Mouse (Mus musculus) kidney, embryonic 15.5 days (tissue): ENCODE data around the gene Olfml3. TPM values are rescaled to one million over a fixed set of nuclear protein-coding genes. Genes with fewer than 3 reads are reported as not detected.

Source experiments
- ATAC-seq: fragments of 200-750 bp; cut with Nextera tagmentation; replicated peaks from 2 replicates; pipeline ENCODE4 v1.8.0; 2017; ENCODE audit warnings: moderate TSS enrichment; ENCODE audit not compliant: low FRiP score
- H3K27ac ChIP-seq: fragments of 300-500 bp; sonication (generic); 2 replicates; pipeline ENCODE4 v1.5.1; 2015; ENCODE audit warnings: mild to moderate bottlenecking, inconsistent platforms
- H3K27me3 ChIP-seq: fragments of 300-500 bp; sonication (generic); 2 replicates; pipeline ENCODE4 v1.6.1; 2015; ENCODE audit warnings: inconsistent platforms
- H3K36me3 ChIP-seq: fragments of 300-500 bp; sonication (generic); 2 replicates; pipeline ENCODE4 v1.6.1; 2015; ENCODE audit warnings: inconsistent platforms
- H3K4me1 ChIP-seq: fragments of 300-500 bp; sonication (generic); 2 replicates; pipeline ENCODE4 v1.6.1; 2015; ENCODE audit warnings: inconsistent platforms
- H3K4me2 ChIP-seq: fragments of 300-500 bp; sonication (generic); 2 replicates; pipeline ENCODE4 v1.6.1; 2015; ENCODE audit warnings: moderate library complexity, mild to moderate bottlenecking, inconsistent platforms
- H3K4me3 ChIP-seq: fragments of 300-500 bp; sonication (generic); replicated peaks from 2 replicates; pipeline ENCODE4 v1.5.1; 2015; ENCODE audit warnings: mild to moderate bottlenecking, inconsistent platforms
- H3K9ac ChIP-seq: fragments of 300-500 bp; sonication (generic); 2 replicates; pipeline ENCODE4 v1.6.1; 2015; ENCODE audit warnings: mild to moderate bottlenecking, inconsistent platforms
- H3K9me3 ChIP-seq: fragments of 300-500 bp; sonication (generic); replicated peaks from 2 replicates; pipeline ENCODE4 v1.6.1; 2016; ENCODE audit warnings: inconsistent platforms
- WGBS: fragments of 180-500 bp; shearing (Covaris S2); methylation state at CpG from one replicate; pipeline ENCODE4 v1.1.7; 2015; ENCODE audit warnings: mixed read lengths; 5-methylcytosine and 5-hydroxymethylcytosine counted together
- polyA plus RNA-seq: library from polyadenylated mRNA; unstranded; fragments of >200 nt; fragmentation: Nextera tagmentation; extraction: Ambion mirVana; gene quantifications from 2 replicates; pipeline ENCODE4 v1.2.1, GENCODE M21; 2015

Gene Olfml3
- polyA plus RNA-seq, 1 experiment from 2014 or later: 59.6 TPM

DNA sequence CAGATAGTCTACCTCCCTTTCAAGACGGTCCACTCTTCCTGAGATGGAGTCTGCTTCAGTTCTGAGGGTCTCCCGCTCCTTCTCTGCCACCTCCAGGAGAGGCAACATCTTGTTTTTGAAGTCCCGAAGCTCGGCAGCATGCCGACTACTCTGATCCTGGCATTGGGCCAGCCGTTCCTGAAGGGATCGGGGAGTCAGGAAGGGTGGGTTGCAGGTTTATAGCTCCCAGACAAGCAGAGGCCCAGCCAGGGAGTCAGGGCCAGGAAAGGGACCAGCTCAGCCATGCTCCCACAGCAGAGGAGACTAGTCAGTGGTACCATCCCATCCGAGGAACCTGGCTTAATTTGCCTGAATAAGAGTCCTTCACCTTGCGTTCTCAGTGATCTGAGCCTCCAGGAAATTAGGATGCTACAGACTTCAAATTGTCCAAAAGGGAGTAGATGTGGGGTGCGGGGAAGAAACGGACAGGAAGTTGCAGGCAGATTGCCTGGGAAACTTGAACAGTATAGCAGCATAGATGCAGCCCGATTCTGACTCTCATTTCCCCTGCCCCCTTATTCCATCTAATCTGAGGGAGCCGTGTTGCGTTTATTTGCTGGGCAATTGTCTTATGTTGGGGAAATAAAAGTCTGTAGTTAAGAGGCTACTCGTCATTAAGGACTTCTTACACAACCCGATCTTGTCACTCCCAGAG lies 593 bp downstream of the Olfml3 start:
- Histone ChIP-seq H3K9me3 (no peaks in the 10 kb centered on the region), H3K9ac (peak overlapping the region; percentile 40), H3K4me1 (peaks cover 60% of the 10 kb centered on the region), H3K4me2 (peak overlapping the region; percentile 59), H3K27ac (peak overlapping the region; percentile 93), H3K4me3 (peak overlapping the region; percentile 42), H3K27me3 (no peaks in the 10 kb centered on the region), H3K36me3 (peaks cover 8% of the 10 kb centered on the region)
- no peak; the same call in 1 of the 2 replicates for ATAC-seq
- 11% methylated on average over 16 of the region's 16 CpGs for WGBS

DNA sequence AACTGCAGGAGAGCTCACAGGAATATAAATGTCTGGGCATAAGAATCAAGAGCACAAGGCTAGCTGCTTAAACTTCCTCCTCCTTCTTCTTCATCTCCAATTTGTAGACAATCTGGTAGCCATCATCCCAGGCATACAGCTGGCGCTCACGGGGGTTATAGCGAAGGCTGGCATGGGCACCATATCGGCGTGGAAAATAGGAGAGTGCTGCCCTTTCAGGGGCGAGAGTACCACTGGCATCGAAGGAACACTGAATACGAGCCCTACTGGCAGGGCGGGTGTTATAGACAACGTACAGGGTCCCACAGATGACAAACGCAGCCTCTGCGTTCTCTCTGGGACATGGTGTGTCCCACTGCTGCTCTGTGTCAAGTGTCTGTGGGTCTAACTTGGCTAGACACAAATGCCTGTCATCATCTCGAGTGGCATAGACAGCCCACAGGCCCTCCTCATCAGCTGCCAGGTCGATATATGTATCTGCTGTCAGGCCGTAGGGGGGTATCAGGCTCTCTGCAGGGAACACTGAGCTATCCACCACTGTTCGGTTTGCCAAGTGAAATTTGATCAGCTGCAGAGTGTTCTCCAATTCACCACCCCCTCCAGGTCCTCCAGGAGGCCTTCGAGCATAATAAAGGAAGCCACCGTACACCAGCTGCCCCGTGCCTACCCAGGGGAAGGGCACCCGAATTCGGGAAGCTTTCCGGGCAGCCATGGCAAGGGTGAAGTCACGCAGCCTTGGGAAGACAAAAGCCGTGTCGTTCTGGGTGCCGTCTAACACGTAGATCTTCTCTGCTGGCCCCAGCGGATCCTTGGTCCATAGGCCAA lies 1.8 kb downstream of the Olfml3 start:
- H3K4me3 ChIP-seq: peak overlapping the region; percentile 42
- no peak for ATAC-seq
- H3K4me1 ChIP-seq: peaks cover 60% of the 10 kb centered on the region
- peak overlapping the region; percentile 40; the same call in 1 of the 2 replicates for H3K9ac ChIP-seq
- H3K4me2 ChIP-seq: peak overlapping the region; percentile 59
- H3K27me3 ChIP-seq: no peaks in the 10 kb centered on the region
- 56% methylated on average over 28 of the region's 28 CpGs for WGBS
- no peaks in the 10 kb centered on the region for H3K36me3 ChIP-seq
- peak overlapping the region; percentile 93 for H3K27ac ChIP-seq
- no peaks in the 10 kb centered on the region for H3K9me3 ChIP-seq

DNA sequence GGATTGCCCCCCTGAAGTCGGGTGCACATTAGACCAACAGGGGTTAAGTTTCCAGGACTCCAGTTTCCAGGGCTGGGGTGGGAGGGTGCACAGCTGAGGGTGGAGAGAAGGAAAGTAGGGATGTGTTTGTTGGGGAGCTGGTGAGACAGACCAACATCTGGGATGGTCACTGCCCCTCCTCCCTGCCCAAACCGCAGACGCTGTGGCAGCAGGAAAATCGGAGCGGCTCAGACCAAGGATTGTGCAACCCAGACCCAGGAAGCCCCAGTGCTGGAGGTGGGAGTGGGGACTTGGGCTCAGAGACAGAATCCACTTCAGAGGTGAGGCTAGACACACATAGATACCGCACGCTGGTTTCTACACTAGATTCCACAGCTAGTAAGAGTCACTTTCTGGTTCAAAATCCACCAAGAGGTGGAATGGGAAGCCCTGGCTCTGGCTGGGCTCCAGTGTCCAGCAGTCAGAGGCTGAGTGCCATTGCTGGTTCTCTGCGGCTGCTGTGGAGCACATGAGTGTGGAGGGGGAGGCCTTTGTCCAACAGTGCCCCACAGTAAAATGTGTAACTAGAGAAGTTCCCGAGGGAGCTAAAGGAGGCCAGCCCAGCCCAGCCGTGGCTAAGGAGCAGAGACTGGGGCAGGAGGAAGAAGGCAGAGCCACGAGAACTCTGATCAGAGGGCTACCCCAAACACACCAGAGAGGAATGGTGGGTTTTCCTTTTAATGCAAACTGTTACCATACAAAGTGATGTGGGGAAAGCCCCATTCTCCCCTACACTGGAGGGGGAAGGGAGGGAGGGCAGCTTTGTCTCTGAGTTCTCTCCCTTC lies 2.9 kb downstream of the Olfml3 start:
- peak overlapping the region; percentile 6; the same call in 1 of the 2 replicates for H3K9ac ChIP-seq
- peak; percentile 46 for ATAC-seq
- H3K27me3 ChIP-seq: no peaks in the 10 kb centered on the region
- H3K4me1 ChIP-seq: peaks cover 60% of the 10 kb centered on the region
- WGBS: 4% methylated on average over 11 of the region's 11 CpGs
- H3K36me3 ChIP-seq: no peaks in the 10 kb centered on the region
- H3K9me3 ChIP-seq: no peaks in the 10 kb centered on the region
- H3K27ac ChIP-seq: peak overlapping the region; percentile 93
- H3K4me3 ChIP-seq: peak overlapping the region; percentile 42
- peak overlapping the region; percentile 59 for H3K4me2 ChIP-seq

DNA sequence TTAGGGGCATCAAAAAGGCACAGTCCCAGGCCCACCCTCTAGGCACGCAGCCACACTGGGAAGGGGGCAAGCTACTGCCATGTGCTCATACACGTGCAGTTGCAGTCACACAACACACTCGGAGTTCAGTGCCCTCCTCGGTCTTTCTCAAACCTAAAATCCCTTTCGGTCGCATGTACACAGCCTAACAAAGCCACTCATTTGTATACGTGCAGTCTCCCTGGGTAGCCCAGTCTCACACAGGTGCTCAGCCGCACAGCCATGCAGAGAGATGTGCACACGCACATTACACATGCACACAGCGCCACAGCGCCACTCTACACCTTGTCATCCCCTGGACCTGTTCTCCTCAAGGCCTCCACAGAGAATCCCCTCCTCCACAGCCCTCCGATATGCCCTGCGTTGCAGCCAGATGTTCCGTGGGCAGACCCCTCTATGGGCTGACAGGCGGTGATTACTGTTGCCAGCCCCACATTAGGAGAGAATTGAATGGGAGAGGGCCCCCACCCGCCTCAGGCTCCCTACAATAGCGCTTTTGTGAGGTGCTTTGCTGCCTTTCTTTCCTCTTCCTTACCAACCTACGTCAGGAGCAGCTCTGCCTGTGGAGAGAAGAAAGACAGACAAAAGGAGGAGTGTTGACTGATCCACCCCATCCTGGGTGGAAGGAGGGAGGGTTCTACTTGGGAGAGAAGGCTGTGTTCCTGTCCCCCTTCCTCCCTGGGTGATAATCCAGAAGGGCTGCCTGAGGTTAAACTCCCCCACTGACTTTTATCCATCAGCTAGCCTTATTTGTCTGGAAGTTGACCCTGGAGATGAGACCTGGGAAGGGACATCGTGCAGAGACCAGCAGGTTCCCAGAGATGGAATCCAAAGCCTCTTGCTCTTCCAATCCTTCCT lies 3.8 kb downstream of the Olfml3 start:
- ATAC-seq: no peak
- H3K27me3 ChIP-seq: no peaks in the 10 kb centered on the region
- H3K4me2 ChIP-seq: peak overlapping the region; percentile 59
- no peak overlapping the region for H3K9ac ChIP-seq
- H3K36me3 ChIP-seq: no peaks in the 10 kb centered on the region
- peak overlapping the region; percentile 93 for H3K27ac ChIP-seq
- WGBS: 39% methylated on average over 19 of the region's 19 CpGs
- H3K4me3 ChIP-seq: peak overlapping the region; percentile 42; the same call in 1 of the 2 replicates
- no peaks in the 10 kb centered on the region for H3K9me3 ChIP-seq
- peaks cover 57% of the 10 kb centered on the region for H3K4me1 ChIP-seq

DNA sequence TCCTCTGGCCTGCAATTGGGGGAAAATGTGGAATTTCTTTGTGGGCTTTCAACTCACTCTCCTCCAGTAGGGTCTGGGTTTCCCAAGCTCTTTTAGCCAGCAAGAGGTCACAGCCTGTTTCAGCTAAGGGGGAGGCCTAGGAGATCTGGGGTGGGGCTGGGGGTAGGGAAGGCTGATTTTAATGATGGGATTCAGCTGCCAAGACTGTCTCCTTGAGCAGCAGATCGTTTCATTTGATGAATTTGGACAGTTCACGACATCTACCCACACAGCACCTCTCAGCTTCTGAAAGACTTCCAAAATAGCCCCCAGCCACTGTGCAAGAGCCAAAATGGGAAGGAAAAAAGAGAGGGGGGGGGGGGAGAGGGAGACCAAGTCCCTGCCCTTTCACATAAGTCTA lies 4.6 kb downstream of the Olfml3 start:
- ATAC-seq: no peak
- Histone ChIP-seq H3K4me3 (no peak overlapping the region), H3K9ac (no peak overlapping the region), H3K27me3 (no peaks in the 10 kb centered on the region), H3K36me3 (no peaks in the 10 kb centered on the region), H3K4me2 (no peak overlapping the region), H3K4me1 (peaks cover 58% of the 10 kb centered on the region), H3K27ac (peak overlapping the region; percentile 93), H3K9me3 (no peaks in the 10 kb centered on the region)
- 17% methylated on average over 2 of the region's 2 CpGs for WGBS

GRCm38 (mm10) chr3:103732116-103732515 lies 5.7 kb downstream of the Olfml3 start:
- no peak overlapping the region for H3K4me3 ChIP-seq
- H3K4me2 ChIP-seq: no peak overlapping the region
- no peak for ATAC-seq
- H3K36me3 ChIP-seq: no peaks in the 10 kb centered on the region
- no peak overlapping the region for H3K9ac ChIP-seq
- no peaks in the 10 kb centered on the region for H3K9me3 ChIP-seq
- no peak overlapping the region for H3K27ac ChIP-seq
- H3K4me1 ChIP-seq: peaks cover 48% of the 10 kb centered on the region
- 85% methylated on average over 3 of the region's 3 CpGs for WGBS
- no peaks in the 10 kb centered on the region for H3K27me3 ChIP-seq

DNA sequence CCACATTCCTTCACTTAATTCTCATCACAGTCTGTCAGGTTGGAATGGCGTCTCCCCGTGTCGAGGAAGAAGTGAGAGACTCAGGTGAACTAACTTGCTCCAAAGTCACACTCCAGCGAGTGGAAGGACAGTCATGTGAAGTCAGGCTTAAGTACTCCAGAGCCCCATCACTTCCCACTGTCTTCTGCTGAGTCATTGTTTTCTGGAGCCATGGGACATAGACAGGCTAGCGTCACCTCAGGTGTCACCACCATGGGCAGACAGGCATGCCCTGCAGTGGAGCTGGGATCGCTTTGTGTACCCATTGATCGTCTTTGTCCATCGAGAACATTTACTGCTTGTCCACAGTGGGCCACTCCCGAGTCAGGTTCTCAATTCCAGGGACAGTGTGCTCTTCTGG lies 8.0 kb downstream of the Olfml3 start:
- Histone ChIP-seq H3K4me2 (no peak overlapping the region), H3K27me3 (no peaks in the 10 kb centered on the region), H3K36me3 (no peaks in the 10 kb centered on the region), H3K4me3 (no peak overlapping the region), H3K9ac (no peak overlapping the region), H3K27ac (no peak overlapping the region), H3K4me1 (peaks cover 25% of the 10 kb centered on the region), H3K9me3 (no peaks in the 10 kb centered on the region)
- no peak for ATAC-seq
- 81% methylated on average over 9 of the region's 9 CpGs for WGBS

- H3K9me3 ChIP-seq: no peaks in the 10 kb centered on the region
- H3K36me3 ChIP-seq: no peaks in the 10 kb centered on the region
- H3K4me2 ChIP-seq: no peak overlapping the region
- no peak overlapping the region for H3K27ac ChIP-seq
- H3K27me3 ChIP-seq: no peaks in the 10 kb centered on the region
- ATAC-seq: no peak
- no peak overlapping the region for H3K9ac ChIP-seq
- 35% methylated on average over 2 of the region's 2 CpGs for WGBS
- H3K4me3 ChIP-seq: no peak overlapping the region
- peaks cover 5% of the 10 kb centered on the region for H3K4me1 ChIP-seq
These were observed 9.9 kb downstream of the Olfml3 start for GRCm38 (mm10) chr3:103727813-103728326.

DNA sequence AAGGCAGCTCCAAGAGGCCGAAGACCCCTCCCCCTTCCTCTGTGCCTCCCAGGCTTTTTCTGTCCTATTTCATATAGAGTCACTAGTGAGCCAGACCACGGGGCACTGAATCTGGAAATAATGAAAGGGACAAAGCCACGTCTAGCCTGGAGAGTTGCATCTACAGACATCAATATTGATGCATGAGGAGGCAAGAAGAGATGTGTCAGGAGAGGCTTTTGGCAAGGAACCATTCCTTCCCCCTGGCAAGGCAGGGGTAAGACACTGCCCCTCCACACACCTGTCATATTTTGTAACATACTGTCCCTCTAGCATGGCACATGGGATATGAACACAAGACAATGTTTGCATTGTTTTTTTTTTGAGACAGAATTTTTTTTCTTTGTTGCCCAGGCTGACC lies 11.2 kb downstream of the Olfml3 start:
- H3K4me2 ChIP-seq: no peak overlapping the region
- no peaks in the 10 kb centered on the region for H3K36me3 ChIP-seq
- ATAC-seq: no peak
- H3K27me3 ChIP-seq: no peaks in the 10 kb centered on the region
- no peak overlapping the region for H3K27ac ChIP-seq
- WGBS: 60% methylated on average over 3 of the region's 3 CpGs
- no peaks in the 10 kb centered on the region for H3K9me3 ChIP-seq
- H3K4me3 ChIP-seq: no peak overlapping the region
- peaks cover 2% of the 10 kb centered on the region; the same call in 1 of the 2 replicates for H3K4me1 ChIP-seq
- H3K9ac ChIP-seq: no peak overlapping the region

GRCm38 (mm10) chr3:103724137-103724536 lies 13.7 kb downstream of the Olfml3 start:
- no peak for ATAC-seq
- Histone ChIP-seq H3K9ac (no peak overlapping the region), H3K4me1 (peaks cover 7% of the 10 kb centered on the region; the same call in 1 of the 2 replicates), H3K4me3 (no peak overlapping the region), H3K9me3 (no peaks in the 10 kb centered on the region), H3K27me3 (no peaks in the 10 kb centered on the region), H3K27ac (no peak overlapping the region), H3K4me2 (no peak overlapping the region), H3K36me3 (no peaks in the 10 kb centered on the region)
- WGBS: 59% methylated on average over 3 of the region's 3 CpGs

DNA sequence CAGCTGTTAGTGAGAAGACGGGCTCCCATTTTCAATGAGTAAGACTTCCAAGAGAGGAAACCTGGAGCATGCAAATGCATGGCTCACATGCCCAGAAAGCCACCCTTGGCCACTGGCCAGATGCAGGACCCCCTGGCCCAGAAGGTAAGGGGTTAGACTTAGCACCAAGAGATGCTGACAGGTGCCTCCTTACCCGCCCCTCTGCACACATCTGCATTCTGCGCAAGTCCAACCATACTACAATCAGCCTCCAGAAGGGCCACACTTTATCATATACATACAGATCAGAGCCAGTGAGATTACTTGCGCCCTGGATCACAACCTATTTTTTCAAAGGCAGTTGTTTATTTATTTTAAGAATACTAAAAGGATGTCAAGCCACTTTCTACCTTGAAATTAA lies 19.1 kb downstream of the Olfml3 start:
- no peak overlapping the region for H3K9ac ChIP-seq
- no peak overlapping the region for H3K4me3 ChIP-seq
- H3K27me3 ChIP-seq: no peaks in the 10 kb centered on the region
- peak overlapping the region; percentile 23; the same call in 1 of the 2 replicates for H3K27ac ChIP-seq
- H3K36me3 ChIP-seq: no peaks in the 10 kb centered on the region
- ATAC-seq: 0 out of 2 replicates have a peak, but pooled peaks have one; percentile 44
- no peak overlapping the region for H3K4me2 ChIP-seq
- peaks cover 27% of the 10 kb centered on the region for H3K4me1 ChIP-seq
- no peaks in the 10 kb centered on the region for H3K9me3 ChIP-seq
- WGBS: 68% methylated on average over 4 of the region's 4 CpGs
